Mouse (Mus musculus): ENCODE data around the gene Zbtb38. TPM values are rescaled to one million over a fixed set of nuclear protein-coding genes. Genes with fewer than 3 reads are reported as not detected.

Zbtb38 gene
- total and polyA plus RNA-seq, 3 experiments, result 3.7 to 38.2 (median 37.6) TPM

GRCm38 (mm10) chr9:96783258-96783657, 30.6 kb upstream of the Zbtb38 start:
- H3K4me1 ChIP-seq (ENCODE audit: insufficient read depth, low read depth, low read length), result peaks cover 54% of the 10 kb centered on the region
- H3K4me3 ChIP-seq (ENCODE audit: low read depth, low read length), result no peak overlapping the region
- peaks cover 15% of the 10 kb centered on the region; the same call in 1 of the 2 replicates for H3K27me3 ChIP-seq (ENCODE audit: insufficient read depth, low read length)
- H3K9me3 ChIP-seq (replicated peaks), result no peaks in the 10 kb centered on the region
- ATAC-seq (ENCODE audit: extremely low read depth, insufficient number of reproducible peaks, low FRiP score, poor library complexity, severe bottlenecking) (no peak), DNase-seq (ENCODE audit: low spot score) (no peak)
- no peaks in the 10 kb centered on the region for H3K36me3 ChIP-seq (replicated peaks)
- TF ChIP-seq GATA1 (IDR thresholded peaks at IDR 0.05; ENCODE audit: borderline replicate concordance, low read length) (no peak), POLR2AphosphoS5 (IDR thresholded peaks at IDR 0.05; ENCODE audit: insufficient replicate concordance, low read depth, low read length) (no peak), TAL1 (conservative IDR thresholded peaks at IDR 0.05; ENCODE audit: low read depth, low read length) (no peak), CTCF (IDR thresholded peaks at IDR 0.05; ENCODE audit: low read depth, low read length) (no peak), GATA2 (IDR thresholded peaks at IDR 0.05; ENCODE audit: borderline replicate concordance, low read depth, low read length) (no peak)

GRCm38 (mm10) chr9:96782062-96782461, 29.4 kb upstream of the Zbtb38 start:
- Histone ChIP-seq H3K4me1 (ENCODE audit: insufficient read depth, low read depth, low read length) (peaks cover 45% of the 10 kb centered on the region), H3K36me3 (replicated peaks) (no peaks in the 10 kb centered on the region), H3K27me3 (ENCODE audit: insufficient read depth, low read length) (peaks cover 15% of the 10 kb centered on the region; the same call in 1 of the 2 replicates), H3K9me3 (replicated peaks) (no peaks in the 10 kb centered on the region), H3K4me3 (ENCODE audit: low read depth, low read length) (no peak overlapping the region)
- ATAC-seq (ENCODE audit: extremely low read depth, insufficient number of reproducible peaks, low FRiP score, poor library complexity, severe bottlenecking) (no peak), DNase-seq (ENCODE audit: low spot score) (no peak)
- no peak for TF ChIP-seq GATA1 (IDR thresholded peaks at IDR 0.05; ENCODE audit: borderline replicate concordance, low read length)
- no peak for TF ChIP-seq CTCF (IDR thresholded peaks at IDR 0.05; ENCODE audit: low read depth, low read length)
- no peak for TF ChIP-seq TAL1 (conservative IDR thresholded peaks at IDR 0.05; ENCODE audit: low read depth, low read length)
- no peak for TF ChIP-seq GATA2 (IDR thresholded peaks at IDR 0.05; ENCODE audit: borderline replicate concordance, low read depth, low read length)
- TF ChIP-seq POLR2AphosphoS5 (IDR thresholded peaks at IDR 0.05; ENCODE audit: insufficient replicate concordance, low read depth, low read length), result no peak

GRCm38 (mm10) chr9:96773146-96773545, 20.5 kb upstream of the Zbtb38 start:
- H3K9me3 ChIP-seq (replicated peaks), result no peaks in the 10 kb centered on the region
- TF ChIP-seq POLR2AphosphoS5 (IDR thresholded peaks at IDR 0.05; ENCODE audit: insufficient replicate concordance, low read depth, low read length) (no peak), TAL1 (conservative IDR thresholded peaks at IDR 0.05; ENCODE audit: low read depth, low read length) (no peak), GATA1 (IDR thresholded peaks at IDR 0.05; ENCODE audit: borderline replicate concordance, low read length) (no peak), CTCF (IDR thresholded peaks at IDR 0.05; ENCODE audit: low read depth, low read length) (no peak), GATA2 (IDR thresholded peaks at IDR 0.05; ENCODE audit: borderline replicate concordance, low read depth, low read length) (no peak)
- H3K27me3 ChIP-seq (ENCODE audit: insufficient read depth, low read length), result peaks cover 4% of the 10 kb centered on the region; the same call in 1 of the 2 replicates
- DNase-seq (ENCODE audit: low spot score), result no peak
- H3K4me3 ChIP-seq (ENCODE audit: low read depth, low read length), result no peak overlapping the region
- H3K36me3 ChIP-seq (replicated peaks), result peaks cover 27% of the 10 kb centered on the region
- peaks cover 19% of the 10 kb centered on the region for H3K4me1 ChIP-seq (ENCODE audit: insufficient read depth, low read depth, low read length)
- ATAC-seq (ENCODE audit: extremely low read depth, insufficient number of reproducible peaks, low FRiP score, poor library complexity, severe bottlenecking), result no peak

GRCm38 (mm10) chr9:96770443-96770842, 17.8 kb upstream of the Zbtb38 start:
- peaks cover 33% of the 10 kb centered on the region for H3K4me1 ChIP-seq (ENCODE audit: insufficient read depth, low read depth, low read length)
- TF ChIP-seq POLR2AphosphoS5 (IDR thresholded peaks at IDR 0.05; ENCODE audit: insufficient replicate concordance, low read depth, low read length), result no peak
- TF ChIP-seq CTCF (IDR thresholded peaks at IDR 0.05; ENCODE audit: low read depth, low read length), result no peak
- TF ChIP-seq GATA2 (IDR thresholded peaks at IDR 0.05; ENCODE audit: borderline replicate concordance, low read depth, low read length), result no peak

GRCm38 (mm10) chr9:96769651-96770050, 17.0 kb upstream of the Zbtb38 start:
- H3K4me1 ChIP-seq (ENCODE audit: insufficient read depth, low read depth, low read length), result peaks cover 36% of the 10 kb centered on the region
- H3K4me3 ChIP-seq (ENCODE audit: low read depth, low read length), result no peak overlapping the region
- H3K9me3 ChIP-seq (replicated peaks), result peaks cover 4% of the 10 kb centered on the region
- no peak for DNase-seq (ENCODE audit: low spot score)
- no peak for ATAC-seq (ENCODE audit: extremely low read depth, insufficient number of reproducible peaks, low FRiP score, poor library complexity, severe bottlenecking)
- H3K36me3 ChIP-seq (replicated peaks), result peaks cover 26% of the 10 kb centered on the region
- H3K27me3 ChIP-seq (ENCODE audit: insufficient read depth, low read length), result peaks cover 2% of the 10 kb centered on the region; the same call in 1 of the 2 replicates
- TF ChIP-seq GATA2 (IDR thresholded peaks at IDR 0.05; ENCODE audit: borderline replicate concordance, low read depth, low read length) (no peak), CTCF (IDR thresholded peaks at IDR 0.05; ENCODE audit: low read depth, low read length) (no peak), GATA1 (IDR thresholded peaks at IDR 0.05; ENCODE audit: borderline replicate concordance, low read length) (no peak), TAL1 (conservative IDR thresholded peaks at IDR 0.05; ENCODE audit: low read depth, low read length) (no peak), POLR2AphosphoS5 (IDR thresholded peaks at IDR 0.05; ENCODE audit: insufficient replicate concordance, low read depth, low read length) (no peak)

More at GRCm38 (mm10) chr9:96770443-96770842, 17.8 kb upstream of the Zbtb38 start:
- Histone ChIP-seq H3K4me3 (ENCODE audit: low read depth, low read length) (no peak overlapping the region), H3K27me3 (ENCODE audit: insufficient read depth, low read length) (peaks cover 2% of the 10 kb centered on the region; the same call in 1 of the 2 replicates), H3K36me3 (replicated peaks) (peaks cover 29% of the 10 kb centered on the region), H3K9me3 (replicated peaks) (peaks cover 4% of the 10 kb centered on the region)
- DNase-seq (ENCODE audit: low spot score), result no peak
- ATAC-seq (ENCODE audit: extremely low read depth, insufficient number of reproducible peaks, low FRiP score, poor library complexity, severe bottlenecking), result no peak

- H3K4me1 ChIP-seq (ENCODE audit: insufficient read depth, low read depth, low read length), result peaks cover 49% of the 10 kb centered on the region
- DNase-seq (ENCODE audit: low spot score), result no peak
- ATAC-seq (ENCODE audit: extremely low read depth, insufficient number of reproducible peaks, low FRiP score, poor library complexity, severe bottlenecking), result no peak
- H3K9me3 ChIP-seq (replicated peaks), result peaks cover 4% of the 10 kb centered on the region
- H3K36me3 ChIP-seq (replicated peaks), result peaks cover 26% of the 10 kb centered on the region
- no peak overlapping the region for H3K4me3 ChIP-seq (ENCODE audit: low read depth, low read length)
- TF ChIP-seq POLR2AphosphoS5 (IDR thresholded peaks at IDR 0.05; ENCODE audit: insufficient replicate concordance, low read depth, low read length) (no peak), CTCF (IDR thresholded peaks at IDR 0.05; ENCODE audit: low read depth, low read length) (no peak), GATA1 (IDR thresholded peaks at IDR 0.05; ENCODE audit: borderline replicate concordance, low read length) (no peak), TAL1 (conservative IDR thresholded peaks at IDR 0.05; ENCODE audit: low read depth, low read length) (no peak), GATA2 (IDR thresholded peaks at IDR 0.05; ENCODE audit: borderline replicate concordance, low read depth, low read length) (no peak)
- H3K27me3 ChIP-seq (ENCODE audit: insufficient read depth, low read length), result peaks cover 2% of the 10 kb centered on the region; the same call in 1 of the 2 replicates
These were observed 15.2 kb upstream of the Zbtb38 start for GRCm38 (mm10) chr9:96767874-96768273.
